Mouse (Mus musculus) lung, embryonic 15.5 days (tissue): ENCODE measurements at regions not wholly inside any gene's neighbourhood (a gene's known extent, or its start where the extent isn't known, plus 50 kb on each side); places are given as distances from the start of the nearest gene placed in this dataset.

Source experiments
- ATAC-seq: fragments of 200-750 bp; cut with Nextera tagmentation; 2 replicates; pipeline ENCODE4 v1.8.0; 2017; ENCODE audit warnings: moderate number of reproducible peaks, borderline replicate concordance; ENCODE audit not compliant: low FRiP score, low TSS enrichment; ENCODE audit errors: extremely low read depth
- H3K27ac ChIP-seq: fragments of 300-500 bp; sonication (generic); 2 replicates; pipeline ENCODE4 v1.5.1; 2015; ENCODE audit warnings: moderate library complexity, mild to moderate bottlenecking, inconsistent platforms
- H3K27me3 ChIP-seq: fragments of 300-500 bp; sonication (generic); 2 replicates; pipeline ENCODE4 v1.6.1; 2015; ENCODE audit warnings: inconsistent platforms
- H3K36me3 ChIP-seq: fragments of 300-500 bp; sonication (generic); 2 replicates; pipeline ENCODE4 v1.6.1; 2015; ENCODE audit warnings: inconsistent platforms
- H3K4me1 ChIP-seq: fragments of 300-500 bp; sonication (generic); 2 replicates; pipeline ENCODE4 v1.6.1; 2015; ENCODE audit warnings: inconsistent platforms
- H3K4me2 ChIP-seq: fragments of 300-500 bp; sonication (generic); 2 replicates; pipeline ENCODE4 v1.6.1; 2015; ENCODE audit warnings: inconsistent platforms, mild to moderate bottlenecking, moderate library complexity
- H3K4me3 ChIP-seq: fragments of 300-500 bp; sonication (generic); 2 replicates; pipeline ENCODE4 v1.5.1; 2015; ENCODE audit warnings: mild to moderate bottlenecking, inconsistent platforms
- H3K9ac ChIP-seq: fragments of 300-500 bp; sonication (generic); 2 replicates; pipeline ENCODE4 v1.6.1; 2015; ENCODE audit warnings: inconsistent platforms
- H3K9me3 ChIP-seq: fragments of 300-500 bp; sonication (generic); 2 replicates; pipeline ENCODE4 v1.6.1; 2016; ENCODE audit warnings: inconsistent platforms
- WGBS: fragments of 180-500 bp; shearing (Covaris S2); methylation state at CpG from one replicate; pipeline ENCODE4 v1.1.7; 2015; 5-methylcytosine and 5-hydroxymethylcytosine counted together

DNA sequence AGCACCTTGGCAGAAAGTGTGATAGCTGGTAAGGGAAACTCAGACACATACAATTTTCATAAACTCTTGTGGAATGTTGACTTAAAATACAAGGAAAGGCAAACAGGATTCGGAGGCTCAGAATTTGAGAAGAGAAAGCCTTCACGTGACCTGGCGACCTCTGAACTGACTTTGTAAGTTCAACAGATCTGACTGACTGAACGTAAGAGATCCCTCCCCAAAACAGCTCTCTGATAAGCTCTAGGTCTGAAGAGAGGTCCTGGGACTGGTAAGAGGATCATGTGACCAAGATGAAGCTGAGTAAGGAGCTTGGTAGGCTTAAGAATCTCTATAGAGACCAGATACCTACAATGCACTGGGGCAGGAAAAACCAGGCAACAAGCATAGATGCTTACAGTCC lies 55.7 kb upstream of the Tab2 start:
- no peaks in the 10 kb centered on the region for H3K27me3 ChIP-seq
- WGBS: 33% methylated on average over 4 of the region's 4 CpGs
- no peaks in the 10 kb centered on the region for H3K36me3 ChIP-seq
- H3K27ac ChIP-seq: no peak overlapping the region
- no peaks in the 10 kb centered on the region for H3K4me1 ChIP-seq
- no peak overlapping the region for H3K4me3 ChIP-seq
- H3K9me3 ChIP-seq: no peaks in the 10 kb centered on the region
- H3K4me2 ChIP-seq: no peak overlapping the region
- ATAC-seq: no peak
- no peak overlapping the region for H3K9ac ChIP-seq

DNA sequence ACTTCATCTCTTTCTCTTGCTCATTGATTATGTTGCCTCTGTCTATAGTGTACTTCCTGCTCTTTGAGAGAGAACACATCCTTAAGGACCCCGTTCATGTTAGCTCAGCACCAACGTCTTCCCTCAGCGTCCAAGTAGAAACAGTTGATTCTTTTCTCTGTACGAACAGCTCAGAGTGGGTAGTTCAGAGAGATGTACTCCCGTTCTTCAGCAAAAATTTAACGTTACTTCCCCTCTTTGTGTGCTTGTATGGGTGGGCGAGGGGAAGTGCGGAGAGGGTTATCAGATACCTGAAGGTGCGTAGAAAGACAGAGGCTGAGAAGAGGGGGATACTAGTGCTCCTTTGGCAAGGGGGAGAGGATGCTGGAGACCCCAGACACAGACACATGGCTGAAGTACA lies 55.1 kb upstream of the Tab2 start:
- no peak for ATAC-seq

DNA sequence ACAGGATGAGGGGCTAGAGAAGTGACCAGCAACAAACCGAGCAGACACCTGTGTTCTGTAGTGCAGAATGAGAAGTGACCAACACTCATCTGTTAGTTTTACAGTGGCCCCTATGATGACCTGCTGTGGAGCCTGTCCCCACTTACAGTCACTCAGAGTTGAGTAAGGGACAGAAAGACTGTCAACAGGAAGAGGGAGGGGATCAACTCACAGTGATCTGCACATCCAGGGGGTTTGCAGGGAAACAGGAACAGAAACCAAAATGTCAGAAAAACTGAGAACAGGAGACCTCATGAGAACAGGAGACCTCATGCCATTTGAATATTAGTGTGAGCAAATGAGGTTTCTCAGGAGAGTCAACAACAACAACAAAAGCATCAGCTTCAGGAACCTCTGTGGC lies 53.8 kb upstream of the Tab2 start:
- Histone ChIP-seq H3K4me1 (no peaks in the 10 kb centered on the region), H3K4me3 (no peak overlapping the region), H3K9me3 (no peaks in the 10 kb centered on the region), H3K27me3 (no peaks in the 10 kb centered on the region), H3K27ac (no peak overlapping the region), H3K4me2 (no peak overlapping the region), H3K36me3 (no peaks in the 10 kb centered on the region), H3K9ac (no peak overlapping the region)
- 86% methylated on average over 1 of the region's 1 CpGs for WGBS
- no peak for ATAC-seq

More for the DNA sequence above, 55.1 kb upstream of the Tab2 start:
- H3K4me2 ChIP-seq: no peak overlapping the region
- WGBS: 55% methylated on average over 9 of the region's 9 CpGs
- H3K9ac ChIP-seq: no peak overlapping the region
- H3K27ac ChIP-seq: no peak overlapping the region
- H3K27me3 ChIP-seq: no peaks in the 10 kb centered on the region
- no peaks in the 10 kb centered on the region for H3K36me3 ChIP-seq
- no peaks in the 10 kb centered on the region for H3K9me3 ChIP-seq
- no peaks in the 10 kb centered on the region for H3K4me1 ChIP-seq
- H3K4me3 ChIP-seq: no peak overlapping the region

DNA sequence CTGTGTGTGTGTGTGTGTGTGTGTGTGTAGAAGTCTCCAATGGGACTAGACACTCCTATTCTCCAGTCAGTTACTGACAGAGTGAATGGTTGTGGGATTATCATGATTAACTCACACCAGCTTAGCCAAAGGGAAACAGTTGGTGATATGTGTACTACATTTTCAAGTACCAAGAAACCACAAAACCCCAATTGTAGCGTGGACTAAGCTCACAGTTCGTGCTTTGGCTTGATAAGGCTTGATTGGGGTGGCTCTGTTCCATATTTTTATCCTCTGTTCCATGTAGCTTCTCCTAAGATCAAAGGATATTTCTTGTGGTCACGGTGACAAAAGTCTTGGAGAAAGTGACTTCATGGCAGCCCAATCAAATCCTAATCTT lies 51.9 kb upstream of the Tab2 start:
- no peak for ATAC-seq
- Histone ChIP-seq H3K9me3 (no peaks in the 10 kb centered on the region), H3K4me2 (no peak overlapping the region), H3K9ac (no peak overlapping the region), H3K36me3 (no peaks in the 10 kb centered on the region), H3K27ac (no peak overlapping the region), H3K4me1 (no peaks in the 10 kb centered on the region), H3K4me3 (no peak overlapping the region), H3K27me3 (no peaks in the 10 kb centered on the region)
- 65% methylated on average over 3 of the region's 3 CpGs for WGBS

DNA sequence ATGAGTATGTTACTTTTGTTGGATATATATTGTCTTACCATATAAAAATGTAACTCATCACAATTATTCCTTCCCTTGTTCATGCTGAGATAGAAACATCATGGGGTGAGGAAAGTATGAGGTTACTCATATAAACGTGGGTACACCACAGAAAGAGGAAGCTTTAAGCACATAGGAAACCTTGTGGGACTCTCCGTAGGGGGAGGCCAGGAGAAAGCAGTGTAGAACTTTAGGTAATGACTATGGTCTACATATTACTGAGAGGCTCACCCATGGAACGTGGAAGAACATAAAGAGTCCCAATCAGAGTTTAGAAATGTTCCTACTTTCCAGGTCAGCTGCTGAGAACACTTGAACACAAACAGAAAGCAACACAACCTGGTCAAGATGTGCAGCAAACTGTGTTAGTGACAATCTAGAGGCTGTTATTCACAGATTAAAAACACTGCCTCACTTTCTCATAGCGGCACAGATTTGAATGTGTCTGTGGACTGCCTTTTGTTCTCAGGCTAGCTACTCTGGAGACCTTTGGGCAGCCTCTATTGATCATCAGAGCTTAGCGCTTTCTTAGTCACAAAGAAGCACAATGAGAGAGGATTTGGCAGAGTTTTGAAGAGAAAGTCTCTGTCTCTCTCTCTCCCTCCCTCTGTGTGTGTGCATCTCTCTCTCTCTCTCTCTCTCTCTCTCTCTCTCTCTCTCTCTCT lies 51.4 kb upstream of the Tab2 start:
- no peaks in the 10 kb centered on the region for H3K27me3 ChIP-seq
- 73% methylated on average over 5 of the region's 5 CpGs for WGBS
- no peak for ATAC-seq
- H3K4me2 ChIP-seq: no peak overlapping the region
- H3K36me3 ChIP-seq: no peaks in the 10 kb centered on the region
- no peak overlapping the region for H3K27ac ChIP-seq
- H3K9ac ChIP-seq: no peak overlapping the region
- H3K9me3 ChIP-seq: no peaks in the 10 kb centered on the region
- H3K4me1 ChIP-seq: no peaks in the 10 kb centered on the region
- H3K4me3 ChIP-seq: no peak overlapping the region
